Mouse (Mus musculus) kidney, postnatal 0 days (tissue): ENCODE data around the gene Tbxa2r. TPM values are rescaled to one million over a fixed set of nuclear protein-coding genes. Genes with fewer than 3 reads are reported as not detected.

Experiments
- ATAC-seq: fragments of 200-750 bp; cut with Nextera tagmentation; replicated peaks from 2 replicates; pipeline ENCODE4 v1.8.0; 2017; ENCODE audit warnings: low read depth, moderate number of reproducible peaks, moderate TSS enrichment, moderate library complexity; ENCODE audit not compliant: low FRiP score
- DNase-seq: peaks from one replicate; pipeline ENCODE4 v3.0.0-alpha.2; 2016; ENCODE audit warnings: low spot score
- H3K27ac ChIP-seq: fragments of 300-500 bp; sonication (generic); 2 replicates; pipeline ENCODE4 v1.5.1; 2014; ENCODE audit warnings: mild to moderate bottlenecking
- H3K27me3 ChIP-seq: fragments of 300-500 bp; sonication (generic); 2 replicates; pipeline ENCODE4 v1.6.1; 2014; ENCODE audit warnings: low read length, mixed read lengths; ENCODE audit not compliant: insufficient read depth
- H3K36me3 ChIP-seq: fragments of 300-500 bp; sonication (generic); 2 replicates; pipeline ENCODE4 v1.6.1; 2014; ENCODE audit warnings: low read length, mixed read lengths; ENCODE audit not compliant: insufficient read depth
- H3K4me1 ChIP-seq: fragments of 300-500 bp; sonication (generic); replicated peaks from 2 replicates; pipeline ENCODE4 v1.6.1; 2014; ENCODE audit warnings: antibody characterized with exemption, low read length, mixed read lengths; ENCODE audit not compliant: insufficient read depth
- H3K4me2 ChIP-seq: fragments of 300-500 bp; sonication (generic); 2 replicates; pipeline ENCODE4 v1.6.1; 2014; ENCODE audit warnings: mild to moderate bottlenecking, low read length, moderate library complexity, mixed read lengths
- H3K4me3 ChIP-seq: fragments of 300-500 bp; sonication (generic); replicated peaks from 2 replicates; pipeline ENCODE4 v1.5.1; 2014; ENCODE audit warnings: low read depth, low read length
- H3K9ac ChIP-seq: fragments of 300-500 bp; sonication (generic); 2 replicates; pipeline ENCODE4 v1.6.1; 2014; ENCODE audit warnings: low read depth, low read length
- H3K9me3 ChIP-seq: fragments of 300-500 bp; sonication (generic); replicated peaks from 2 replicates; pipeline ENCODE4 v1.6.1; 2016; ENCODE audit warnings: low read length, inconsistent platforms, mixed read lengths
- CTCF ChIP-seq: IDR thresholded peaks from 2 replicates; pipeline ENCODE4 v1.5.1; 2016; ENCODE audit warnings: antibody characterized with exemption, low read depth, mild to moderate bottlenecking, moderate library complexity
- WGBS: fragments of 180-500 bp; shearing (Covaris S2); extraction: QIAGEN DNeasy Blood & Tissue Kit; methylation state at CpG from one replicate; pipeline ENCODE4 v1.1.7; 2014; 5-methylcytosine and 5-hydroxymethylcytosine counted together
- polyA plus RNA-seq: library from polyadenylated mRNA; unstranded; fragments of >200 nt; fragmentation: Nextera tagmentation; extraction: Ambion mirVana; gene quantifications from 2 replicates; pipeline ENCODE4 v1.2.1, GENCODE M21; 2015

Gene Tbxa2r
- polyA plus RNA-seq, 1 experiment from 2014 or later, result 16.1 TPM

DNA sequence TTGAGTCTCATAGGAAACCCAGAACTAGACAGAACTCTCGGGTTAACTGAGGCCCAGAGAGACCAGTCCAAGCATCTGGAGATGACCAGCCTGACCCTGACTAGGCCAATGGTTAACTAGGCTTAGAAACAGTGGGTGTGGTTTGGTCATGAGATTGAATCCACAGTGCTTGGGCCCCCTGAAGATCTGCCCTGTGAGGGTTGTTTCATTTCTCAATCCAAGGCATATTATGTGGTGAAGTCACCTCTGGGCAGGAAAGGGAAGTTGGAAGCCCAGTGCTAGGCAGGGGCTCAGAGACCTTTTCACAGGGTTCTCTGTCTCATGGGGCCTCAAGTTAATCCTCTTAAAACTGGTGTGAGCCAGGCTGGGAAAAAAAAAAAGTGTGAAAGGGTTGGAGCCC is 30.3 kb downstream of the Tbxa2r start:
- Histone ChIP-seq H3K4me1 (peaks cover 21% of the 10 kb centered on the region; the same call in 1 of the 2 replicates), H3K9ac (0 out of 2 replicates have a peak overlapping the region, but pooled peaks have one; percentile 78), H3K9me3 (no peaks in the 10 kb centered on the region), H3K27me3 (no peaks in the 10 kb centered on the region), H3K36me3 (no peaks in the 10 kb centered on the region), H3K4me2 (peak overlapping the region; percentile 99; the same call in 1 of the 2 replicates), H3K4me3 (no peak overlapping the region; the same call in 1 of the 2 replicates), H3K27ac (peak overlapping the region; percentile 8)
- ATAC-seq (no peak), DNase-seq (no peak)
- WGBS, result 53% methylated on average over 1 of the region's 1 CpGs
- TF ChIP-seq CTCF, result no peak

DNA sequence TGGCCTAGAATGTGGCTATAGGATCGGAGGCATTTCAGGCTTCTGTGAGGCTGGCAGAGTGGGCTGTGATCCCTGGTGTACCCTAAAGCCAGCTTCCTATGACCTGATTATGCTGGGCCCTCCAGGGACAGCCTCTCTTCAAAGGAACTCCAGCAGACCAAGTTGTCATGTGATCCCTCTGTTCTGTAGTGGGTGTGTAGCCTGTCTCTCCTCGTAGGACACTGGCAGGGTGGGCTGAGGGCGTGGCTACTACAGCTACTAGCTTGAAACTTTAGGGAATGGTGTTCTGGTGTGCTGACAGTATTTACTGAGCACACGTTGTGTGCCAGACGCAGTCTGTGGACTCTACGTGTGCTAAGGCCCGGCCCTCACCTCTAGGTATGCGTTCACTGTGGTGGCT is 32.2 kb downstream of the Tbxa2r start:
- Histone ChIP-seq H3K9ac (no peak overlapping the region), H3K27me3 (no peaks in the 10 kb centered on the region), H3K9me3 (no peaks in the 10 kb centered on the region), H3K4me1 (peaks cover 34% of the 10 kb centered on the region), H3K27ac (no peak overlapping the region), H3K4me2 (no peak overlapping the region), H3K4me3 (no peak overlapping the region), H3K36me3 (no peaks in the 10 kb centered on the region)
- ATAC-seq, result no peak
- DNase-seq, result no peak
- WGBS, result 63% methylated on average over 8 of the region's 8 CpGs
- TF ChIP-seq CTCF, result no peak

DNA sequence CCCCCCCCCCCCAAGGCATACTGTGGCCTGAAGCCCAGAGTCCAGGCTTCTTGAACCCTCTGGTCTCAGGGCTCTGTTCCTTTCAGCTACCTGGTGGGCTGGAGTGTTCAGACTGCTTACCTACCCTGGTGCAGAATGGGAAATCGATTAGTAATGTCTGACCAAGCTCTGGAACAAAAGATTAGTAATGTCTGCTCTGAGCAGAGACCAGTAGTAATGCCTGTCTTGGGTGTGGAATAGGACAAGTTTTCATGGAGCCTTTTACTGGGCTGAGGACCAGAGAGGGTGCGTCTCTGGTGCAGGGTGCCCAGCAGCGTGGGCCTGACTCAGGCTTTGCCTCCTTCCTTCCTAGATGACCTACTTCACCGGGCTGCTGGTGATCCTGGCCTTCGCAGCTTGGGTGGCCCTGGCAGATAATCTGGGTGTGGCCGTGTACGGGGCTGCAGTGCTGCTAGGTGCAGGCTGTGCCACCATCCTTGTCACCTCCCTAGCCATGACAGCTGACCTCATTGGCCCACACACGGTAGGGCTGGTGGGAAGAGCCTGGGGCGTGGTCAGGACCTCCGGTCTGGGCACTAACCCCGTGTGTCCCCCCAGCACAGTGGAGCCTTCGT is 33.9 kb downstream of the Tbxa2r start:
- TF ChIP-seq CTCF, result no peak
- H3K27me3 ChIP-seq, result no peaks in the 10 kb centered on the region
- H3K4me2 ChIP-seq, result no peak overlapping the region
- ATAC-seq, result no peak
- H3K9ac ChIP-seq, result no peak overlapping the region
- H3K4me1 ChIP-seq, result peaks cover 30% of the 10 kb centered on the region
- H3K27ac ChIP-seq, result no peak overlapping the region
- no peak overlapping the region for H3K4me3 ChIP-seq
- WGBS, result 72% methylated on average over 12 of the region's 12 CpGs
- no peaks in the 10 kb centered on the region for H3K9me3 ChIP-seq
- peaks cover 9% of the 10 kb centered on the region for H3K36me3 ChIP-seq
- no peak for DNase-seq

DNA sequence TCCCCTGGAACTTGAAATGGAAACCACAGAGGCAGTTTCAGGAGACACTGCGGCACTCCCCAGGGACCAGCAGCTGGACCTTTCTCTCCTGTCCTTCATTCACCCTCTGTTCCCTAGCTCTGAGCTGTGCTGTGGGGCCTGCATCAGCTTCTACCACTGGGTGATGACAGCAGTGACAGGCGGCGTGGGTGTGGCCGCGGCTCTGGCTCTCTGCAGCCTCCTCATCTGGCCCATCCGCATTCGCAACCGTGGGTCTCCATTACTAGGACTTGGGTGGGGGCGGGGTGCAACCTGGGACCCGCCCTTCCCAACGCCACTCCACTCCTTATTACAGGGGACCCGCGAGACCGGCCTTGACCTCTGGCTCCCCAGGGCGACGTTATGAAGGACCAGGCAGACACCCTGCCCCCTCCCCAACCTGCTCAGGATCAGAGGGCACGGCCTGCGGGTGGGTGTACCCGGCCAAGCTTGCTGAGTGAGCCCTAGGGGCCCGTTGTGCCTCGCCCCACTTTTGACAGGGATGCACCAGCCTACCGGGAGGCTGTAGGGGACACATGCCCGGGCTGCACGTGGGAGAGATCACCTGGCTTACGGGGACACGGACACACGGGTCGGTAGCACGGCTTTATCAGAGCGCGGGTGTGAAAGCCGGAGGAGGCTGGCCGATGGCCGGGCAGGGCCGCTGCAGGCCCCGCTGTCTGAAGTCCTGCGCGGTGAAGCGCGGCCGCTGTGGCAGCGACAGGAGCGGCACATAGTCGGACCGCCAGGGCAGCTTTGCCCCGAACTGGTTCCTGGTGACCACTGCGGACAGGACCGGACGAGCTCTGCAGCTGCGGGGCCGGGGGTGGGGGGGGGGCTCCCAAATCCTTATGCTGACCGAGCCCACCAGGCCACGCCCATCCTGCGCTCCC is 35.2 kb downstream of the Tbxa2r start:
- no peak for DNase-seq
- peak overlapping the region; percentile 29; the same call in 1 of the 2 replicates for H3K9ac ChIP-seq
- H3K27ac ChIP-seq, result no peak overlapping the region
- 10% methylated on average over 54 of the region's 54 CpGs for WGBS
- H3K36me3 ChIP-seq, result peaks cover 20% of the 10 kb centered on the region
- H3K4me2 ChIP-seq, result peak overlapping the region; percentile 52
- peaks cover 23% of the 10 kb centered on the region for H3K4me1 ChIP-seq
- H3K4me3 ChIP-seq, result peak overlapping the region; percentile 12
- no peaks in the 10 kb centered on the region for H3K27me3 ChIP-seq
- peak; percentile 10; the same call in 1 of the 2 replicates for ATAC-seq
- no peaks in the 10 kb centered on the region for H3K9me3 ChIP-seq
- TF ChIP-seq CTCF, result no peak

DNA sequence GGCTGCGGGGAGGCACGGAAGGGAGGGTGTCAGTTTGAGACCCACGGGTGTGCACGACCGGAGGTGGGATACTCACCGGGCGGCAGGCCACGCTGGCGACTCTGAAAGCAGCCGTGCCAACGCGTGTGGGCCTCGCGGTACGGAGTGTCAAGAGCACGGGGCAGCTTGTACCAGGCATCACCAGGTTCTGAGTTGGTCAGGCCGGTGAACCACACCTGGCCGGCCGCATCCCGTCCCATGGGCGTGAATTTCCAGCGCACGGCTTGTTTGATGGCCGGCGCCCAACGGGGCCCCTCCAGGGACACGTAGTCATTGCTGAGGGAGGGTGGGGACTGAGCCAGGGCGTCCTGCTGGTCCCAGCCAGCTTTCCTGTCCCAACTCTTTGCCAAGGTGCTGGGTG is 36.1 kb downstream of the Tbxa2r start:
- peak overlapping the region; percentile 39; the same call in 1 of the 2 replicates for H3K9ac ChIP-seq
- DNase-seq (no peak), ATAC-seq (no peak)
- H3K4me1 ChIP-seq, result peaks cover 18% of the 10 kb centered on the region
- no peak for TF ChIP-seq CTCF
- peak overlapping the region; percentile 12 for H3K4me3 ChIP-seq
- H3K9me3 ChIP-seq, result no peaks in the 10 kb centered on the region
- no peak overlapping the region for H3K27ac ChIP-seq
- H3K27me3 ChIP-seq, result no peaks in the 10 kb centered on the region
- H3K4me2 ChIP-seq, result peak overlapping the region; percentile 52
- peaks cover 30% of the 10 kb centered on the region for H3K36me3 ChIP-seq
- 9% methylated on average over 28 of the region's 28 CpGs for WGBS

DNA sequence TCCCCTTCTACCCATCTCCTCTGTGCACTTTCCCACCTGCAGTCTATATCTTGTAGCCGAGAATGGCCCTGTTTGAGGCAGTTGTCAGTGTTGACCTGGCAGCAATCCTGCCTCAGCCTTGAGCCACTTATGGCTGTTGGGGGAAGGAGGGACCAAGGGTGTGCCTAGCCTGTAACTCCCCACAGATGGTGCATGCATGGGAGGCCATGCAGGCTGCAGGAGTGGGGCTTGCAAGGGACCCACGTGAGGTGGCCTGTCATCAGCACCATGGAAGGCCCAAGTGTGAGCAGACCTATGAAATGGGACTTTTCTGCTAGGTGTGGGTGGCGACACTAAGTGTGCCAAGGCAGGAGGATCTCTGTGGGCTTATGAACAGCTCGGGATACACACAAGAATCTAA is 36.5 kb downstream of the Tbxa2r start:
- Histone ChIP-seq H3K27ac (no peak overlapping the region), H3K4me2 (peak overlapping the region; percentile 52; the same call in 1 of the 2 replicates), H3K9ac (peak overlapping the region; percentile 39; the same call in 1 of the 2 replicates), H3K27me3 (no peaks in the 10 kb centered on the region), H3K4me1 (peaks cover 18% of the 10 kb centered on the region), H3K4me3 (no peak overlapping the region), H3K36me3 (peaks cover 34% of the 10 kb centered on the region), H3K9me3 (no peaks in the 10 kb centered on the region)
- no peak for DNase-seq
- 42% methylated on average over 4 of the region's 4 CpGs for WGBS
- TF ChIP-seq CTCF, result no peak
- no peak for ATAC-seq
